Mouse (Mus musculus): ENCODE results near the gene Pgap3. TPM values are rescaled to one million over a fixed set of nuclear protein-coding genes. Genes with fewer than 3 reads are reported as not detected.

Pgap3 gene
- total RNA-seq (2021) = 1 to 10 TPM; 4.4 to 7.2 TPM
- long read RNA-seq, experiment 1, partial matches to known transcripts = 0 of 2 reads
- long read RNA-seq, experiment 1, other reads (novel, unspliced or antisense) = 1 of 2 reads
- long read RNA-seq, experiment 2, partial matches to known transcripts = 0 of 1 reads
- long read RNA-seq, experiment 2, other reads (novel, unspliced or antisense) = 0 of 1 reads

GRCm38 (mm10) chr11:98400161-98400726 lies at the start of gene Pgap3:
Gene Pgap3, minus strand, starts transcription at chr11:98400490.
- peak; percentile 83 to 88 for DNase-seq

GRCm38 (mm10) chr11:98449419-98449818 lies 49.1 kb upstream of the Pgap3 start:
- DNase-seq = no peak

GRCm38 (mm10) chr11:98448191-98448790 lies 48.0 kb upstream of the Pgap3 start:
- DNase-seq = no peak

GRCm38 (mm10) chr11:98447475-98447834 lies 47.2 kb upstream of the Pgap3 start:
- DNase-seq = no peak

GRCm38 (mm10) chr11:98446562-98447474 lies 46.5 kb upstream of the Pgap3 start:
- DNase-seq = peak in 1 of 2 experiments; percentile 11

- DNase-seq = no peak
Measured at GRCm38 (mm10) chr11:98446213-98446561, 45.9 kb upstream of the Pgap3 start, which contains the start of gene Grb7. Gene Grb7, plus strand, starts transcription at chr11:98446394.

DNA sequence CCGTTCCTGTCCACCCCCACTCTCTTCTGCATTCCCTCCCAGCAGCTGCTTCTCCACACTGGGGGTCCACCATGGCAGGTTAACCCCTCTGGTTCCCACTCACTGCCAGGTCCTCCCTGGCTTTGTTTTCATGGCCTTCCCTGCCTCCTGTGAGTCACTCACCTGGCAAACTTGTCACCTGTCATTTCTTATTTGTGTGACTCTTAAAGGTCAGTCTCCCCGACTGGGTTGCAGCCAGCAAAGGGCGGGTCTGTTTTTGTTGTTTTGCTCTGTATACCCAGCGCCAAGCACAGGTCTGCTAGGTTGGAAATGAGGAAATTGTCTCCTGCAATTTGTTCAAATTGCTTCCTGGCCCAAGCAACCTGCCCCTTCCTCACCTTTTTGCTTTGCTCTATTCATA lies 45.4 kb upstream of the Pgap3 start:
- no peak for DNase-seq

- no peak for DNase-seq
Measured at GRCm38 (mm10) chr11:98445238-98445637, 44.9 kb upstream of the Pgap3 start.

DNA sequence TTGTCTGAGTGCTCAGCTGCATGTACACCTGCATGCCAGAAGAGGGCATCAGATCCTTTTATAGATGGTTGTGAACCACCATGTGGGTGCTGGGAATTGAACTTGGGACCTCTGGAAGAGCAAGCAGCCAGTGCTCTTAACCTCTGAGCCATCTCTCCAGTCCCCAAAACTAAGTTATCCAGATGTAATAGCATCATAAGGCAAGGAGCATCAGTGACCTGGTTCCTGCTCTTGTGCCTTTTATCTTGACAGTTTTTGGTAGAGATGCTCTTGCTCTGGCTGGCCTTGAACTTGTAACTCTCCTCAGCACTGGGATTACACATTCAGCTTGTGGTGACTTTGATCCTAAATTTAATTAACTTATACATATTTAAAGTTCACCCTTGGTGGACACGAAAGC lies 43.4 kb upstream of the Pgap3 start:
- no peak for DNase-seq

GRCm38 (mm10) chr11:98438331-98439158 lies 38.3 kb upstream of the Pgap3 start, which contains the start of gene Mien1:
Gene Mien1, minus strand, starts transcription at chr11:98438991.
- DNase-seq = peak; percentile 95 to 97

DNA sequence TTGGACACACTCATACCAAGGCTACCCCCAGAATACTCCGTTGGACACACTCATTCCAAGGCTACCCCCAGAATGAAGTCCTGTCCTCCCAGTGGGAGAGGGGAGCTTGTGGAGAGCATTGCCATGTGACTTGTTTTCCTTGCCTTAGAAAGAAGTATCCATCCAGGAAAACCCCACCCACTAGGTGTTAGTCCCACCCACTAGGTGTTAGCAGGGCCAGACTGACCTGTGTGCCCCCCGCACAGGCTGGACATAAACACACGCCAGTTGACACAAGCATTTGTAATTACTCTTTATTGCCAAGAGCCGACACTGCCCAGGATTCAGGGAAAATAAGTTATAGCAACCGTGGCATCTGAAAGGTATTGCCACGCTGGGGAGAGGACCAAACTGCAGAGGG lies 37.2 kb upstream of the Pgap3 start:
- no peak for DNase-seq

DNA sequence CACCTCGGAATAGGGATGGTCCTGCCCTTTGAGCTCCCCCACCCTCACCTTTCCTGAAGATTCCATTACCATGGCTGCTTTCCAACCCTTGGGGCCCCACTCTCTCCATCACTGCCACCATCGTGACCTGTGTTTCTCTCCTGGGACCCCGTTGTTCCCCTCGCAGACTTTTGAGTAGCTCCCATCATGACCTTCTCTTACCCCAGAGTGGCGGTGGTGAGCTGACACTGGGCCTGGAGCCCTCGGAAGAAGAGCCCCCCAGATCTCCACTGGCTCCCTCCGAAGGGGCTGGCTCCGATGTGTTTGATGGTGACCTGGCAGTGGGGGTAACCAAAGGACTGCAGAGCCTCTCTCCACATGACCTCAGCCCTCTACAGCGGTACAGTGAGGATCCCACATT lies 35.4 kb upstream of the Pgap3 start:
- no peak for DNase-seq

GRCm38 (mm10) chr11:98431743-98432502 lies 31.6 kb upstream of the Pgap3 start:
- DNase-seq = no peak

GRCm38 (mm10) chr11:98428436-98428835 lies 28.1 kb upstream of the Pgap3 start:
- DNase-seq = no peak

GRCm38 (mm10) chr11:98426592-98426991 lies 26.3 kb upstream of the Pgap3 start:
- DNase-seq = no peak

- no peak for DNase-seq
Measured at GRCm38 (mm10) chr11:98418939-98419547, 18.8 kb upstream of the Pgap3 start.

- no peak for DNase-seq
Measured at GRCm38 (mm10) chr11:98418273-98418672, 18.0 kb upstream of the Pgap3 start.

DNA sequence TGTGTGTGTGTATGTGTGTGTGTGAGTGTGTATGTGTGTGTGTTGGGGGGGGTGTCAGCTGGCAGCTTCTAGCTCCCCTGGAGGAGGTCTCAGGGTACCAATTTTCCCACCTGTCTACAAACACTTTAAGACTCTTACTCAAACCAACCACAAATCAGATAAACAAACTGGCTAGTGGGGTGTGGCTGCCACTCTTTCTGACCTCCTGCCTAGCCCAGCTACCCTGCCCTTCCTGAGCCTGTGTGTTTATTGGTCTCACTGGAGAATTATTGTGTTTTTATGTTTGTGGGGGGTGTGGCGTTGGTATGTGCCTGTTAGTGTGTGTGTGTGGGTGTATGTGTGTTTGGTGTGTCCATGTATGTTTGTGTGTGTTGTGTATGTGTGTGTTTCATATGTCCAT lies 16.8 kb upstream of the Pgap3 start:
- no peak for DNase-seq

DNA sequence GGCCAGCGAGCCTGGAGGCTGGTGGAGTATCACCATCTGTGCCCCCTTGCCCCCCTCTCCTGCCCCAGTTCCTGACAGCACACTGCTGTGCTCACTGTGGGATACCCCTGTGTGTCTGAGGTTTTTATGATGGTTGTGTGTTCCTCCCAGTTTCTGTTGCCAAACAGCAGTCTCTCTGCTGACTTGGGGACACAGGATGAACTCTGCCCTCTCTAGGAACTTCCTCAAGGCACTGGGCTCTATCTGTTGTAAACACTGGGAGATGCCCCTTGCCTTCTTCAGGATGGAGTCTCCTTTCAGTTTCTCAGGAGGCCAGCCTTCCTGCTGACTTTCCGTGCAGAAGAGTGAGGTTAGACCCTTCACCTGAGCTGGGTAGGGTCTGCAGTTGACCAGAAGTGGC lies 13.9 kb upstream of the Pgap3 start:
- DNase-seq = no peak

- DNase-seq = no peak
Measured at GRCm38 (mm10) chr11:98413731-98414130, 13.4 kb upstream of the Pgap3 start.
